Mouse (Mus musculus) MEL (cell line): Measurements from ENCODE around the gene Gm29609. TPM values are rescaled to one million over a fixed set of nuclear protein-coding genes. Genes with fewer than 3 reads are reported as not detected.

Source experiments
- DNase-seq: peaks from one replicate; pipeline ENCODE4 v3.0.0; 2011; ENCODE audit warnings: low read depth, low spot score
- H3K27ac ChIP-seq: 2 replicates; pipeline ENCODE4 v1.5.1; 2012; ENCODE audit warnings: low read depth, mild to moderate bottlenecking, control low read depth, low read length, moderate library complexity; ENCODE audit not compliant: control insufficient read depth
- H3K27me3 ChIP-seq, 2 experiments: fragments of 150-350 bp in 1 of 2; sonication (generic) in 1 of 2; 2 replicates each; pipeline ENCODE4 v1.6.1; 2012; ENCODE audit warnings: low read length in 2 of 2, mild to moderate bottlenecking in 2 of 2, improper control_type of control experiment in 1 of 2, moderate library complexity in 1 of 2; ENCODE audit not compliant: insufficient read depth in 2 of 2, control insufficient read depth in 1 of 2
- H3K36me3 ChIP-seq, 2 experiments: 2 replicates each; pipeline ENCODE4 v1.6.1; 2012 to 2014; ENCODE audit warnings: low read length in 2 of 2, improper control_type of control experiment in 1 of 2, inconsistent platforms in 1 of 2, mild to moderate bottlenecking in 1 of 2; ENCODE audit not compliant: insufficient read depth in 2 of 2, control insufficient read depth in 1 of 2
- H3K4me1 ChIP-seq, 2 experiments: fragments of 150-350 bp in 1 of 2; sonication (generic) in 1 of 2; 2 replicates each; pipeline ENCODE4 v1.6.1; 2012; ENCODE audit warnings: low read length in 2 of 2, improper control_type of control experiment in 1 of 2, mild to moderate bottlenecking in 1 of 2; ENCODE audit not compliant: insufficient read depth in 2 of 2, control insufficient read depth in 1 of 2
- H3K4me3 ChIP-seq, 2 experiments: fragments of 150-350 bp in 1 of 2; sonication (generic) in 1 of 2; 2 replicates each; pipeline ENCODE4 v1.5.1; 2012; ENCODE audit warnings: low read depth in 2 of 2, low read length in 2 of 2, mild to moderate bottlenecking in 2 of 2, moderate library complexity in 2 of 2, control low read depth in 1 of 2, improper control_type of control experiment in 1 of 2; ENCODE audit not compliant: control insufficient read depth in 1 of 2, insufficient read depth in 1 of 2
- H3K79me2 ChIP-seq: 2 replicates; pipeline ENCODE4 v1.6.1; 2012; ENCODE audit warnings: mild to moderate bottlenecking, low read length, moderate library complexity; ENCODE audit not compliant: control insufficient read depth, poor library complexity, insufficient read depth
- H3K9ac ChIP-seq: 2 replicates; pipeline ENCODE4 v1.6.1; 2012; ENCODE audit warnings: low read depth, mild to moderate bottlenecking, control low read depth, low read length, moderate library complexity; ENCODE audit not compliant: control insufficient read depth, poor library complexity, severe bottlenecking
- H3K9me3 ChIP-seq: fragments of 150-350 bp; sonication (generic); replicated peaks from 2 replicates; pipeline ENCODE4 v1.6.1; 2012; ENCODE audit warnings: mild to moderate bottlenecking, low read length, improper control_type of control experiment, moderate library complexity; ENCODE audit not compliant: insufficient read depth
- CHD1 ChIP-seq: IDR thresholded peaks from 2 replicates; pipeline ENCODE4 v1.6.1; 2012; ENCODE audit warnings: low read depth, mild to moderate bottlenecking, inconsistent platforms, low read length, improper control_type of control experiment
- CTCF ChIP-seq, 3 experiments: IDR thresholded peaks in 2 of 3; conservative IDR thresholded peaks in 1 of 3; 2 replicates each; pipeline ENCODE4 v1.5.1; 2011 to 2012; ENCODE audit warnings: low read length in 3 of 3, low read depth in 2 of 3, mild to moderate bottlenecking in 2 of 3, improper control_type of control experiment in 1 of 3, inconsistent platforms in 1 of 3, mixed read lengths in 1 of 3, moderate library complexity in 1 of 3; ENCODE audit not compliant: control insufficient read depth in 1 of 3, insufficient read depth in 1 of 3, poor library complexity in 1 of 3, severe bottlenecking in 1 of 3
- E2F4 ChIP-seq: IDR thresholded peaks from 2 replicates; pipeline ENCODE4 v1.6.1; 2011; ENCODE audit warnings: low read depth, low read length, improper control_type of control experiment, borderline replicate concordance
- EP300 ChIP-seq, 2 experiments: IDR thresholded peaks; 2 replicates each; pipeline ENCODE4 v1.6.1; 2011; ENCODE audit warnings: improper control_type of control experiment in 2 of 2, low read length in 2 of 2, low read depth in 1 of 2, mild to moderate bottlenecking in 1 of 2
- ETS1 ChIP-seq: IDR thresholded peaks from 2 replicates; pipeline ENCODE4 v1.6.1; 2012; ENCODE audit warnings: low read depth, mild to moderate bottlenecking, inconsistent platforms, low read length, improper control_type of control experiment, moderate library complexity
- GABPA ChIP-seq: IDR thresholded peaks from 2 replicates; pipeline ENCODE4 v1.6.1; 2012; ENCODE audit warnings: low read depth, mild to moderate bottlenecking, inconsistent platforms, low read length, improper control_type of control experiment, moderate library complexity
- GATA1 ChIP-seq: IDR thresholded peaks from 2 replicates; pipeline ENCODE4 v1.6.1; 2011; ENCODE audit warnings: low read depth, low read length, improper control_type of control experiment
- HCFC1 ChIP-seq: IDR thresholded peaks from 2 replicates; pipeline ENCODE4 v1.6.1; 2012; ENCODE audit warnings: low read depth, mild to moderate bottlenecking, inconsistent platforms, low read length, improper control_type of control experiment, moderate library complexity
- JUND ChIP-seq: IDR thresholded peaks from 2 replicates; pipeline ENCODE4 v1.6.1; 2011; ENCODE audit warnings: low read depth, mild to moderate bottlenecking, improper control_type of control experiment, low read length
- KAT2A ChIP-seq: conservative IDR thresholded peaks from 2 replicates; pipeline ENCODE4 v1.6.1; 2012; ENCODE audit warnings: low read depth, low read length, improper control_type of control experiment, inconsistent platforms
- MAFK ChIP-seq: IDR thresholded peaks from 2 replicates; pipeline ENCODE4 v1.6.1; 2011; ENCODE audit warnings: low read depth, mild to moderate bottlenecking, low read length, improper control_type of control experiment, borderline replicate concordance
- MAX ChIP-seq: IDR thresholded peaks from 2 replicates; pipeline ENCODE4 v1.6.1; 2011; ENCODE audit warnings: low read length, improper control_type of control experiment
- MAZ ChIP-seq: IDR thresholded peaks from 2 replicates; pipeline ENCODE4 v1.6.1; 2012; ENCODE audit warnings: low read depth, mild to moderate bottlenecking, inconsistent platforms, low read length, improper control_type of control experiment
- MEF2A ChIP-seq: IDR thresholded peaks from 2 replicates; pipeline ENCODE4 v1.6.1; 2014; ENCODE audit warnings: low read depth, mild to moderate bottlenecking, inconsistent platforms, low read length, improper control_type of control experiment; ENCODE audit not compliant: poor library complexity, insufficient replicate concordance, severe bottlenecking; ENCODE audit errors: extremely low read depth
- MXI1 ChIP-seq: IDR thresholded peaks from 2 replicates; pipeline ENCODE4 v1.6.1; 2011; ENCODE audit warnings: mild to moderate bottlenecking, low read depth, low read length, improper control_type of control experiment
- MYB ChIP-seq: IDR thresholded peaks from 2 replicates; pipeline ENCODE4 v1.6.1; 2011; ENCODE audit warnings: mild to moderate bottlenecking, low read depth, low read length, improper control_type of control experiment
- NELFE ChIP-seq: IDR thresholded peaks from 2 replicates; pipeline ENCODE4 v1.6.1; 2011; ENCODE audit warnings: low read depth, low read length, improper control_type of control experiment
- NRF1 ChIP-seq: IDR thresholded peaks from 2 replicates; pipeline ENCODE4 v1.6.1; 2014; ENCODE audit warnings: low read depth, mild to moderate bottlenecking, inconsistent platforms, low read length, improper control_type of control experiment, moderate library complexity; ENCODE audit not compliant: poor library complexity, insufficient read depth, severe bottlenecking
- POLR2A ChIP-seq, 2 experiments: IDR thresholded peaks; 2 replicates each; pipeline ENCODE4 v1.6.1; 2011 to 2012; ENCODE audit warnings: low read length in 2 of 2, mild to moderate bottlenecking in 2 of 2, control low read depth in 1 of 2, improper control_type of control experiment in 1 of 2, low read depth in 1 of 2, moderate library complexity in 1 of 2; ENCODE audit not compliant: control insufficient read depth in 1 of 2, insufficient read depth in 1 of 2, poor library complexity in 1 of 2
- POLR2AphosphoS2 ChIP-seq: IDR thresholded peaks from 2 replicates; pipeline ENCODE4 v1.6.1; 2011; ENCODE audit warnings: low read length, improper control_type of control experiment
- RAD21 ChIP-seq: IDR thresholded peaks from 2 replicates; pipeline ENCODE4 v1.6.1; 2011; ENCODE audit warnings: mild to moderate bottlenecking, low read depth, low read length, improper control_type of control experiment
- RCOR1 ChIP-seq: IDR thresholded peaks from 2 replicates; pipeline ENCODE4 v1.6.1; 2012; ENCODE audit warnings: low read depth, mild to moderate bottlenecking, inconsistent platforms, low read length, improper control_type of control experiment
- SIN3A ChIP-seq: IDR thresholded peaks from 2 replicates; pipeline ENCODE4 v1.6.1; 2012; ENCODE audit warnings: low read length, improper control_type of control experiment, inconsistent platforms
- SMC3 ChIP-seq: IDR thresholded peaks from 2 replicates; pipeline ENCODE4 v1.6.1; 2011; ENCODE audit warnings: low read depth, low read length, improper control_type of control experiment
- TBP ChIP-seq: IDR thresholded peaks from 2 replicates; pipeline ENCODE4 v1.8.0; 2011; ENCODE audit warnings: low read depth, low read length, improper control_type of control experiment
- TCF12 ChIP-seq: IDR thresholded peaks from 2 replicates; pipeline ENCODE4 v1.6.1; 2014; ENCODE audit warnings: low read depth, mild to moderate bottlenecking, inconsistent platforms, low read length, improper control_type of control experiment, moderate library complexity
- UBTF ChIP-seq: IDR thresholded peaks from 2 replicates; pipeline ENCODE4 v1.6.1; 2012; ENCODE audit warnings: low read depth, mild to moderate bottlenecking, inconsistent platforms, low read length, improper control_type of control experiment, moderate library complexity, borderline replicate concordance; ENCODE audit not compliant: insufficient read depth
- ZC3H11A ChIP-seq: IDR thresholded peaks from 2 replicates; pipeline ENCODE4 v1.6.1; 2012; ENCODE audit warnings: low read depth, mild to moderate bottlenecking, inconsistent platforms, low read length, improper control_type of control experiment
- ZKSCAN1 ChIP-seq: IDR thresholded peaks from 2 replicates; pipeline ENCODE4 v1.6.1; 2012; ENCODE audit warnings: low read depth, mild to moderate bottlenecking, inconsistent platforms, low read length, improper control_type of control experiment, moderate library complexity
- ZMIZ1 ChIP-seq: IDR thresholded peaks from 2 replicates; pipeline ENCODE4 v1.6.1; 2012; ENCODE audit warnings: low read depth, mild to moderate bottlenecking, inconsistent platforms, low read length, improper control_type of control experiment, moderate library complexity
- ZNF384 ChIP-seq: IDR thresholded peaks from 2 replicates; pipeline ENCODE4 v1.6.1; 2012; ENCODE audit warnings: low read depth, mild to moderate bottlenecking, inconsistent platforms, low read length, improper control_type of control experiment
- polyA plus RNA-seq, 2 experiments: library from polyadenylated mRNA; stranded (reverse) in 1 of 2; unstranded in 1 of 2; fragments of >175 nt in 1 of 2; fragments of >200 nt in 1 of 2; gene quantifications; 2 replicates each; pipeline versions ENCODE4 v1.2.1 to v1.2.4; 2012; ENCODE audit warnings: low replicate concordance in 2 of 2, low read depth in 1 of 2; ENCODE audit not compliant: insufficient read length in 2 of 2, insufficient read depth in 1 of 2, missing spikeins in 1 of 2
- total RNA-seq: library from RNA; depleted of rRNA; stranded (reverse); fragments of 300-350 nt; gene quantifications from 2 replicates; pipeline ENCODE4 v1.2.3, GENCODE M21; 2012

Gm29609 gene
- total and polyA plus RNA-seq, 3 experiments, result 5.0 to 6.4 TPM; not detected in 1

- TF ChIP-seq NRF1 (no peak), TCF12 (peak; percentile 84), CTCF (IDR thresholded peaks at IDR 0.05 in 2 of 3, conservative IDR thresholded peaks at IDR 0.05 in 1 of 3; ENCODE audit: control insufficient read depth in 1 of 3, insufficient read depth in 1 of 3, low read depth in 2 of 3, low read length in 3 of 3, poor library complexity in 1 of 3, severe bottlenecking in 1 of 3) (peak in 2 of 3 experiments; percentile 37 to 42; a peak in 3 of 6 replicates), EP300 (IDR thresholded peaks at IDR 0.05; ENCODE audit: low read depth in 1 of 2, low read length in 2 of 2) (peak; percentile 59 to 76; a peak in 3 of 4 replicates), JUND (no peak), RCOR1 (peak; percentile 64), ETS1 (peak; percentile 77), TBP (no peak; the same call in 1 of the 2 replicates), GABPA (no peak), CHD1 (peak; percentile 90), NELFE (no peak), UBTF (no peak), SMC3 (no peak; the same call in 1 of the 2 replicates), MEF2A (no peak), MYB (no peak), ZMIZ1 (no peak), E2F4 (no peak), POLR2AphosphoS2 (0 out of 2 replicates have a peak, but pooled peaks have one; percentile 58), MAFK (no peak), KAT2A (0 out of 2 replicates have a peak, but pooled peaks have one; percentile 35), MAZ (peak; percentile 38; the same call in 1 of the 2 replicates), GATA1 (peak; percentile 94), MXI1 (peak; percentile 11)
These were observed 39.4 kb upstream of the Gm29609 start (continued) for GRCm38 (mm10) chr5:31219070-31219469.

GRCm38 (mm10) chr5:31218294-31218693, 38.6 kb upstream of the Gm29609 start:
- H3K9ac ChIP-seq, result peak overlapping the region; percentile 24
- H3K9me3 ChIP-seq, result no peaks in the 10 kb centered on the region
- H3K4me3 ChIP-seq, result peak overlapping the region; percentile 43 to 74
- peaks cover 25 to 50% of the 10 kb centered on the region in 2 experiments for H3K36me3 ChIP-seq
- peak overlapping the region; percentile 83 for H3K27ac ChIP-seq
- peaks cover 21 to 22% of the 10 kb centered on the region in 2 experiments for H3K4me1 ChIP-seq
- H3K27me3 ChIP-seq, result no peaks in the 10 kb centered on the region
- peak; percentile 90 for DNase-seq
- peaks cover 67% of the 10 kb centered on the region for H3K79me2 ChIP-seq
- TF ChIP-seq MYB (no peak), ZC3H11A (no peak), HCFC1 (peak; percentile 61; the same call in 1 of the 2 replicates), RAD21 (no peak), MAZ (peak; percentile 76; the same call in 1 of the 2 replicates), ZNF384 (peak; percentile 98), ZMIZ1 (0 out of 2 replicates have a peak, but pooled peaks have one; percentile 45), JUND (no peak), MAX (no peak), KAT2A (no peak), GATA1 (peak; percentile 86), E2F4 (no peak), NRF1 (no peak), SIN3A (peak; percentile 67; the same call in 1 of the 2 replicates), MXI1 (peak; percentile 78; the same call in 1 of the 2 replicates), MEF2A (no peak), ZKSCAN1 (peak; percentile 76; the same call in 1 of the 2 replicates), UBTF (no peak), CHD1 (peak; percentile 88; the same call in 1 of the 2 replicates), TBP (no peak; the same call in 1 of the 2 replicates), ETS1 (peak; percentile 73), EP300 (IDR thresholded peaks at IDR 0.05; ENCODE audit: low read depth in 1 of 2, low read length in 2 of 2) (peak; percentile 77 to 80), POLR2A (IDR thresholded peaks at IDR 0.05; ENCODE audit: control insufficient read depth in 1 of 2, insufficient read depth in 1 of 2, low read depth in 1 of 2, low read length in 2 of 2, poor library complexity in 1 of 2) (no peak; a peak in 1 of 4 replicates)
